Mouse (Mus musculus): ENCODE results near the gene Nt5c1b. TPM values are rescaled to one million over a fixed set of nuclear protein-coding genes. Genes with fewer than 3 reads are reported as not detected.

The Nt5c1b gene
- polyA plus RNA-seq, 1 experiment from 2014 or later, result not detected

Other genes starting within 250 kb of the Nt5c1b start
- 41.0 and 44.9 TPM in 2 replicates for gene Rdh14, start 20.8 kb downstream of the Nt5c1b start, polyA plus RNA-seq (2014; fragmentation: Nextera tagmentation; extraction: Ambion mirVana)

Data from midbrain, embryonic 14.5 days (tissue).